Mouse (Mus musculus) liver, postnatal 0 days (tissue): ENCODE measurements at regions not wholly inside any gene's neighbourhood (a gene's known extent, or its start where the extent isn't known, plus 50 kb on each side); places are given as distances from the start of the nearest gene placed in this dataset.

Source experiments
- CTCF ChIP-seq: sonication (generic); IDR thresholded peaks from 2 replicates; pipeline ENCODE4 v1.5.1; 2016; ENCODE audit warnings: antibody characterized with exemption, low read depth
- EP300 ChIP-seq: IDR thresholded peaks from 2 replicates; pipeline ENCODE4 v1.6.1; 2016; ENCODE audit warnings: antibody characterized with exemption, low read depth, mild to moderate bottlenecking

DNA sequence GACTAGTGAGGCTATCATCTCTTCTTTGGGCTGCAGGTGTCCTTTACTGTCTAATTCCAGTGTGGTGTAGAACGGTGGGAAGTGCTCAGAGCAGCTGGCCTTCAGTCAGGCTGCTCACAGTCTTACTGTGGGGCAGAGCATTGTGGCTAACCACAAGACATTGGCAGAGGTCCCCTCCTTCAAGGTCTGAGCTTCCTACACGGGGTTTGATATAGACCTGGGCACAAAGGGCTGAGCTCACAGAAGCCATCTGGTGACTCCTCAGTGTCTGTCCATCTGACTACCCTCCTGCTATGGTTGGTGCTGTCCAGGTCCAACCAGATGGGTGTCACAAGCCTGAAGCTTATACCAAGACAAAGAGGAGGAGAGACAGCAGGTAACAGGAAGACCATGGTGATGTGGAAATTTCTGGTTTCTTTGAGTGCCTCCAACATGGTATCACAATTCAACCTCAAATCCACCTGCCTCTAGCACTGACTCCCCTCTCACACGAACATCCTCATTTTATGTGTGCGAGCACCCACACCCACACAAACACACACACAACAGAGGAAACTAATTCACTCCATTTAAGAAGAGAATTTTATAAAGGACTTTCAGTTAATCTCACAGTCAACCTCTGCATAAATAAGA lies 147.0 kb upstream of the Tle3 start:
- TF ChIP-seq CTCF (no peak), EP300 (no peak)
